Mouse (Mus musculus) olfactory bulb, adult 2 months (tissue): Measurements from ENCODE around the gene Gm20518.

ENCODE experiments used
- CTCF ChIP-seq: fragments of 200-500 bp; IDR thresholded peaks from 2 replicates; pipeline ENCODE4 v1.5.1; 2012; ENCODE audit warnings: low read depth, mild to moderate bottlenecking, low read length, moderate library complexity; ENCODE audit not compliant: insufficient read depth
- POLR2A ChIP-seq: fragments of 200-500 bp; IDR thresholded peaks from 2 replicates; pipeline ENCODE4 v1.6.1; 2012; ENCODE audit warnings: mild to moderate bottlenecking, low read depth, low read length, moderate library complexity; ENCODE audit not compliant: insufficient read depth

DNA sequence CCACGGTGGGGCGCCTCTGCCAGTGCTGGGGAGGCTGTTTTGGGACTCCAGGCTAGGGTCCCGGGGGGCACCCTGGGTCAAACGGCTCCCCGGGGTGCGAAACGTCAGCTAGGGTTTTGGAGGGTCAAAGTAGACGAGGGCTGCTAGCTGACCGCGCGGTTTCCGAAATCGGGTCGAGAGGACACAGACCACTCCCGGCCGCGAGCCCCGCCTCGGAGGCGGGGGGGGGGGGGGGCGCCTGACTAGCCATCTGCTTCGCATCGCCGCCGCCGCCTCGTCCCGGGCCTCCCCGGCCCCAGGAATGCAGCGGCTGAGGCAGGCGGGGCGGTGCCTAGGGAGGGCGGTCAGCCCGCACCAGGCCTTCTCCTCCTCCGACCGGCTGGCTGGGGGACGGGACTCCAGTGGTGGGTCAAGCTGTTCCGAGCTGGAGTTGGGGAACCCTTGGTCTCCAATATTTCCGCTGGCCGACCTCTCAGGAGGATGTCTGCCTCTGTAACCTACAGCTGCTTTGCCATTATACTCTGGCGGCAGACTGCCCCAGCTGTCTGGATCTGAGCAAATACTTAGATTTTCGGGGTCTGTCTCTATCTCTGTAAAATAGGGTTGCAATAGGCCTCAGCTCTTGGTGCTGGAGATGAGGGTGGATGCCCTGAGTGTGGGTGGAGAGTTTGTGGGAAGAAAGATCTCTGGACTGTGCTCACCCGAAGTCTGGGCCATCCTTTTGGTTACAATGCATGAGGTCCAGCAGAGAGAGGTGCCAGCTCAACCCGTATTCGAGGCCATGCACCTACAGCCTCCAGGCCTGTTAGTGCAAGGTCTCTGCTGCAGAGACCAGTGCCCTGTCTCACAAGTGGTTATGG, 92.9 kb downstream of the Gm20518 start:
- TF ChIP-seq CTCF: no peak
- no peak for TF ChIP-seq POLR2A
